Mouse (Mus musculus) cerebellum, postnatal 4 days (tissue): ENCODE results near the gene Ctnnal1.

Source experiments
- DNase-seq, 2 experiments: peaks; one replicate each; pipeline ENCODE4 v3.0.0; 2022; ENCODE audit warnings: low spot score in 2 of 2, mixed read lengths in 1 of 2

Gene Ctnnal1

DNA sequence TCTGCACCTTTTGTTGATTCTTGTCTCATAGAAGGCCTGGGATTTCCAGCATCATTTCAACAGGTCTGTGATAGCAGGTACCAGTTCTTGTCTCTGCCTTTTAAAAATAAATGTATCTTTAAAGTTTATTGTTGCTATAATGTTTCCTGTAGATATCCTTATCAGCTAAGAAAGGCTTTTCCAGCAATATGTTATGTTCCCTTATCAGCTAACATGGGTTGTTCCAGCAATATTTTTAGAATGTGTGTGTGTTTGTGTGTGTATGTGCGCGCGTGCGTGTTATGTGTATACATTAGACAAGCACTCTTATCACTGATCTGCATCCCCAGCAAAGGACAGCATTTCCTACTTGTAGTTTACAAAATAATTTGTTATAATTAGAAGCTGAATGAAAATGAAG lies 3.4 kb downstream of the Ctnnal1 start:
- DNase-seq, result no peak

DNA sequence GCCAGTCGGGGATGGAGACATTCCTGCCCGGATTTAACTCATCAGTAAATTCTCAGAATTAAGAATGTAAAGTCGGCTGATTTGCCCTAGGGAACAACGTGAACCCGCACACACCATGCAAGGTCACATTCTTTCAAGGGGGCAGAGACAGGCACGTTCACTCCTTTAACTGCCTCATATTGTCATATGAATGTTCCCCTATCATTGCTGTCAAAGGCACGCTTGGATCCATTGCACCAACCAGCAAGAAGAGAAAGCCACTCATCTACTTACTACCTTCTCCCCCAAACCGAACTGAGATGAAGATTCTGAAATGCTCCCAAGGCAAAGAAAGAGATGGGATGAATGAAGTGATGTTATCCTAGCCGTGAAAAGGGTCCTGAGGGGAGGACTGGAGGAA lies 6.3 kb downstream of the Ctnnal1 start:
- no peak for DNase-seq

DNA sequence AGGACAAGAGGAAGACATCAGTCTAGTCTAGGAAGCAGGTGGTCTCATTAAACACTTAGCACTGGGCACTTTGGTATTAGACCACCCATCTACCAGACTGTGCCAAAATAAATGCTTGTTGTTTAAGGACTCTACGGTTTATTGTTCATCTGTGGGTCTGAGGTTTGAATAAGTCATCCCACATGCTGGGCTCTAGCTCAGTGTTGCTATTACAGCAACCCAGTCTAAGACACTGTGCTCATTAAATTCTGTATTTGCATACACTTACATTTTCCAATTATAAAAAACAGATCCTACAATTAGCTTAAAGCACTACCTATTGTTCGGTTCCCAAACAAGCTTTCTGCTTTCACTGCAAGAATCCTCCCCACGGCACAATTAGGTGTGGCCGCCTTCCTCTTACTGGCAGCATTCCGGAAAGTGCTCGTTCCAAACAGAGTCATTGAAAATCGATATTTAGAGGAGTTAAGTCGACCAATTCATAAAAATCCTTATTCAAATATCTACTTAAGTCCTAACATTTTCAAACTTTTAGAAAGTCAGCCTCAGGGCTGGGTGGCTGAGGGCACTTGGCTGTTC lies 8.5 kb downstream of the Ctnnal1 start:
- DNase-seq, result no peak

DNA sequence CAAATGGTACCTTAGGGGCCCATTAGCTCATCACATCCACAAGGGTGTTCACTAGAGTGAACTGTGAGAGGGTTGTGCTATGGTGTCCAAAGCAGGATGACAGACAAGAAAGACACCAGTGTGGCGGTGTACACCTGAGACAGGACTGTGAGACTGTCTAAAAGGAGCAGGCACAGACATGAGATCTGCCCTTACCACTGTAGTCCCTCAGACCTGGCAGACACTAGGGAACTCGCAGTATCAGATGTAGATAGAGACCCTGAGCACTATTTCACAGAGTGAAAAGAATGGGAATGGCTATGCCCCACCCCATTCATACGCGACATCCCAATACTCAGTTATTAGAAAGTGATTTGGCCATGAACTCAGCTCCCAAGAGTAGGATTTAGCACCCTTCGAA lies 9.1 kb downstream of the Ctnnal1 start:
- no peak for DNase-seq

DNA sequence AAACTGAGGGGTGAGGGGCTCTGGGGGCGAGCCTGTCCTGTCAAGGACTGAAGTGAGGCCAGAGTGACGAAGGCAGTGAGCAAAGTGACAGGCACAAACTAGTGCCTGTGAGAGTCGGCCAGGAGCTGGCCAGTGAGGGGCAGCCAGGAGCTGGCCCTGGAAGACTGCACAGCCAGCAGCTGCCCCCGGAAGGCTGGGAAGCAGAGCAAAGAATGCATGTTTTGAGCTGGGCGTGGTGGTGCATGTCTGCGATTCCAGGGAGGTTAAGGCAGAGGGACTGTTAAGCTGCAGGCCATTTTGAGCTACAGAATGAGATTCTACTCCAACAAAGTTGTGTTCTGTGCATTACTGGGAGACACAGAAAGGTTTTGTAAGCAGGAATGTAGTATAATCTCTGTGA lies 14.3 kb downstream of the Ctnnal1 start:
- DNase-seq, result no peak

DNA sequence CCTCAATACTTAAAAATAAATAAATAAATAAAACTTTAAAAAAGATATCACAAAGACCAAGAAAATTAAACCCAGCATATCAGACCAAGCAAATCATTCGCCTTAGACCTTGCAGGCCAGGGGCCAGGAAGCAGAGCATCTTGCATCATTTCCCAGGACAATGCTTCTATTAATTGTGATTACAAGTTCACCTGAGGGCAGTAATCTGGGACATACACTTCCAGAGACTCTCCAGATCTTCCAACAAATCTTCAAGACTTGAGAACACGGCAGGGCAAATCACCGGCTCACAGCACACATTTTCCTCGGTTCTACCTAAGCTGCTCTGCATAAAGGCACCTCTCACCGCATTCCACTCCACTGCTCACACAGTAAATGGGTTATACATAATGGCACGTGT lies 16.9 kb downstream of the Ctnnal1 start:
- no peak for DNase-seq

DNA sequence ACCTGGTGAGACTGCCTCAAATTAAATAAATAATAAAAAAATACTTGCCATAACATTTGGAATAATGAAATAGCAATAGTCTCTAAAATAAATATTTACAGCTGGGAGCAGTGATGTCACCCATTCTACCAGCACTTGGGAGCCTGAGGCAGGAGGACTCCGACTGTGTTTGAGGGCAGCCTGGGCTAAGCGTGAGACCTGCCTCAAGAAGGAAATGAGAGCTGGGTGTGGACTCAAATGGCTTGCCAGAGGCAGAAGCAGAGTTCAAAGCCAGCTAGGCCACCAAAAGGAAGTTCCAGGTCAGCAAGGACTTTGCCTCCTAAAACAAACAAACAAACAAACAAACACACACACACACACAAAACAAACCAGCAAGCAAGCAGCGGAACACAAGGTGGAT lies 17.6 kb downstream of the Ctnnal1 start:
- DNase-seq, result no peak

DNA sequence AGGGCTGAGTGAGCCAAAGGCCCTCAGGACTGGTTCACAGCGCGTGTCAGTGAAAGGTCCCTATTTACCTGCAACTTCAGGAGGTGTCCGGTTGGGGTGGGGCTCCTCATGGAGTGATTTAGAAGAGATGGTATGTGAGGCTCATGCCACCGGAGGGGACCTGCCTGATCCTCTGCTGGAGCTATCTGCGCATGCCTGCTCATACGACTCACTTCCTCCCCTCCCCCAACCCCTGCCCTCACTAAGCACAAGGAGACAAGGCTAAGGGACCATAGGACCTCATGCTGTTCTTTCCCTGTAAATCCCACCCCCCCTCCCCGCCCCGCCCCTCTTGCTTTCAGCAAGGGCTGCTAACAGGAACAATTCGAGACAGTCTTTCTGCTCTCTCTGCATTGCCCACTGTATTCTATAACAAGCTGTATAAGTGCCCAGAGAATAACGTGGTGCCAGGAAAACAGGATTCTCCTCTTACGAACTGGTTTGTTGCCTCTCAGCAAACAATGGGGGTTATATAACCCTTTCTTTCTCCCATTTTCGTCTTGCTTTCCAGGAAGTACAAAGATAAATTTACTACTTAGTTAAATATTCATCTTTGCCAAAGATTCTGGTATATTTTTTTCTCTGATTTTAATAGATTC lies 19.0 kb downstream of the Ctnnal1 start:
- no peak for DNase-seq

DNA sequence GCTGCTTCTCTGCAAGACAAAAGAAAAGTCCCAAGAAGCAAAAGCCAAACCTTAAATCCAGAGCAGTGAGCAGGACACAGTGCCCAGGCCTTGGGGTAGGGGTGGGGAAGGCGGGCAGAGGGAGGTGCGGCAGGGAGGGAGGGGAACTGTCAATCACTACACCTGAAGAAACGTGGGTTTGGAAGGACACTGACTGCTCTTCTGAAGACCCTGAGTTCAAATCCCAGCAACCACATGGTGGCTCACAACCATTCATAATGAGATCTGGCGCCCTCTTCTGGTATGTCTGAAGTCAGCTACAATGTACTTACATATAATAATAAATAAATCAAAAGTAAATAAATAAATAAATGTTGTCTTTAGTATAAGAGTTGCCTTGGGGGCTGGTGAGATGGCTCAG lies 20.1 kb downstream of the Ctnnal1 start:
- DNase-seq, result no peak

DNA sequence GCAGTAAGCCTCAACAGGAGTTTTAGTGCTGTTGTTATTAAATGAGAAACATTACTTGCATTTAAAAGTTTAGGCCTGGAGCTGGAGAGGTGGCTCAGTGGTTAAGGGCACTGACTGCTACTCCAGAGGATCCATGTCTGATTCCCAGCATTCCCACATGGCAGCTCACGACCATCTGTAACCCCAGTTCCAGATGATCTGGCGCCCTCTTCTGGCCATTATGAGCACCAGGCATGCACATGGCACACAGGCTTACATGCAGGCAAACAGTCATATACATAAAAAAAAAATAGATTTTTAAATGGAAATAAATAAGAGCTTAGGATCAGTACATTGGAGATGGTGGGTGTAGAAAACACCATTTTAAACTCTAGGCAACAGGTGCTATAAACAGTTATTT lies 21.0 kb downstream of the Ctnnal1 start:
- DNase-seq, result no peak

DNA sequence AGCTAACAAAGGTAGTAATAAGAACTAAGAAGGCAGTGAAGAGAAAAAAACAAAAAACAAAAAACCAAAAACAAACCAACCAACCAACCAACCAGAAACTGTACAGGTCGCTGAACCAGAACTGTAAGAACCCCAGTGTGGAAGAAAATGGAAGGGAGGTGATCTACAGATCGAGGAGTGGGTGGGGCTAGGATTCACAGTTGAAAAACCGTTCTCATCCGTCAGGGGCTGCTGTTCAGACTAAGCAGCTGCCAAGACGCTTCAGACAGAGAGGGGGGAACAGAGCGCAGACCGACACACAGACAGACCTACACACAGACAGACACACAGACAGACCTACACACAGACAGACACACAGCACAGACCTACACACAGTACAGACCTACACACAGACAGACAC lies 22.5 kb downstream of the Ctnnal1 start:
- no peak for DNase-seq

DNA sequence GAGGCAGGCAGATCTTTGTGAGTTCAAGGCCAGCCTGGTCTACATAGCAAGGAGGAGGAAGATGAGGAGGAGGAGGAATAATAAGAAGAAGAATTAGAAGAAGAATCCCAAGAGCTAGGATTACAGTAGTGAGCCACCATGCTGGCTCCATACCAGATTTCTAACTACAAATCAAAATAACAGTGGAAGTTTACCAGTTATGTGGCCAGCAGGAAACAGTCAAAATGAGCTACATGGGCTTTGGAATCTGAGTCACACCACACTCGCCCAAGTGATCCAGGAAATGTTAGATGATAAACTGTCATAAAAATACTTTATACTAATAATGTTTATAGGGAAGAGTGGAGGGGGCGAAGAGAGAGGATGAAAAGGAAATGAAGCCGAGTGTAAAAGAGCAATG lies 24.7 kb downstream of the Ctnnal1 start:
- DNase-seq, result no peak

DNA sequence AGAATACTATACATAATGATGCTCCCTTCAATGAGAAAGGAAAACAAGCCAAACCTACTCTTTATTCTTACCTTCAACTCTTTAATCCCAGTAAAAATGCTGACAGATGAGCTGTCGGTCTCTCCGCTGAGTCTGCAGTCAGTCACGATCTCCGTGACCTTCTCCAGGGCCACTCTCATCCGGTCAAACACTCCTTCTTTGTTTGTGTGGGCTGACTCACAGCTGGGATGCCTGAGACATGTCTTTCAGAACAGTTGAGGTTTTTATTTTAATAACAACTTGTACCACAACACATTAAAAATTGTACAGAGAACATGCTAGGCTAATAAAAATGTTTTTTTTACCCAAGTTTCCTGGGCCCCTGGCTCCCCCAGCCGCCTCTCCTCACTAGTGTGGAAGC lies 27.3 kb downstream of the Ctnnal1 start:
- no peak for DNase-seq

DNA sequence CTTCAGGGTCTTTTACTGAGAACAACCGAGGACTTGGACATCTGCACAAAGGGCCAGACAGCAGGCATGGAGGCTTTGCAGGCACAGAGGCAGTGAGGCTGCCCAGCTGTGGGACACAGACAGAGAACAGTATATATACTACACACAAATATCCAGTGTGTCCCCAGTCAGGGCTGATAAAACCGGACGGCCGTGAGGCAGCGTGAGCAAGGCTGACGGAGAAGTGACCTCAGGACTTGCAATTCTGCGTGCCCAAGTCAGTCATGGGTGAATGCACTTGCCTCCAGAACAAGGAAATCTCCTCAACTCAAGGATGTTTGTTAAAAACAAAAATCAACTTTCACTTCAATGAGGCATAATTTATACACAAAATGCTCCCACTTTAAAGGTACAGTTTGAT lies 33.0 kb downstream of the Ctnnal1 start:
- no peak for DNase-seq

DNA sequence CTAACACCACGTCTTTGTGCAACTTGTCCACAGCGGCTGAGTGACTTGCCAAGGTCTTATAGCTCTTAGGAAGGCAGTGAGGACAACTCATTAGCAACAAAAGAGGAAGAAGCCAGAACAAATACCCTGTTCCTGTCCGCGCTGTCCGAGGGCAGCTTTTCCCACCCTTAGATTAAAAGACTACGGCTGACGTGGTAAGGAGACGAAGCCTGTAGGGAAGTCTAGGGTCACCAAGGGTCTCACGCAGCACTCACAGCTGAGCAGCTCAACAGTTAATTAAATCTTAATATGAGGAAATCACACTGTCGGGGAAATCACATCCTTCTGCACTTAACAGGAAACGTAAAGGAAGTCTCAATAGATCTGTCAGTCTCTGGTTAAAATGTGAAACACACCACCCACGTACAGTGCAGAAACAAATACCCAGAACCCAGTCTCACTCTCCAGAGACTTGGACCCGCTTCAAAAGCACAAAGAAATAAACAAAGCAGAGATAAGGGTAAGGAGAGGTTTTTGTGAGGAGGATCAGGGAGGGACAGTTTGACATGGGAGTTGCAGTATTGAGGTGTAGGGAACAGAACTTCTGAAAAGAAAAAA lies 33.9 kb downstream of the Ctnnal1 start:
- DNase-seq, result no peak

DNA sequence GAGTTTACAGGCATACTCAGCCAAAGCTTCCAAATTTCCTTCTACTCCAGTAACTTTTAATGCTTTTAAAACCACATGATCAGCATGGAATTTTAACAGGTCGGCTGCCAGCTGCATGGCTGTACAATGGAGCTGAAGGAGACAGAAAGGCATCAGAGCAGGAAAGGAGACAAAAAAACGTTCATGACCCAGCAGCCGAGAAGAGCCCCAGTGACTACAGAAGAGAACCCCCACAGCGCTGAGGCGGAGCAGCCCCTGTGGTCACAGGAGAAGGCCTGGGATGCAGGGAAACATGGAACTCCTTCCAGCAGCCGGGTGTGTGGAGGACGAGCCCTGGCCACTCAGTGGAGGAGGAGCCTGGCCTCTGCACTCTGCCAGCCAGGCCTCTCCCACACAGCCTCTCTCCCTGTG lies 35.5 kb downstream of the Ctnnal1 start:
- DNase-seq, result no peak

DNA sequence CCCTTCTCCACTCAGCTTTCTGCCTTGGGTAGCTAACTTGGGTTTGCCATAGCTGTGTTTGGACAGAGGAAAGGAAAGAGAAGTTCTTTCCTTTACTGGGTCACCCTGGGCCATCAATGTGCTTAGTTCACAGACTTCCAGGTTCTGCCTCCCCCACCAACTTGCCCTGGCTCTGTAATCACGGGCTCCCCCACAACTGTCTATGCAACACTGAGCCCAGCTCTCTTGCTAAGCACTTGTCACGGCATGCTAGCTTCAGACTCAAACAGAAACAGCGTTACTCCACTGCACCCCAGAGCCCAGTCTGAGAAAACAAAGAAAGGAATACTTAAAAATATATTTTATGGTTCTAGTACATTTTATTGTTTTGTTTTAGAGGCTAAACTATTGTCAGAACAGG lies 36.1 kb downstream of the Ctnnal1 start:
- no peak for DNase-seq

DNA sequence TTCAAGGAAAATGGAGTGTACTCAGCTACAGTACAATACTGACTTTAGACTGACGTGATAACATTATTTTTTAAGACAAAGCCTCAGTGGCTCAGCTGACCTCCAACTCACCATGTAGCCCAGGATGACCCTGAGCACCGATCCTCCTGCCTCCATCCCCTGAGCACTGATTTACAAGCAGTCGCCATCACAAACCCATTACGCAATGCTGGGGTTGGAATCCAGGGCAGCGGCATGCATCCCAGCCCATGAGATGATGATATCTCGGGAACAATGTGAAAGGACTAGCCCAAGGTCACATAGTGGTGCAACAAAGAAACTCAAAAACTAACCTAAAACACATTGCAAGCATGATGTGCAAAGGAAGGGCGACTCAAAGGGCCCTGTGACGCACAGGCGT lies 40.8 kb downstream of the Ctnnal1 start:
- no peak for DNase-seq

DNA sequence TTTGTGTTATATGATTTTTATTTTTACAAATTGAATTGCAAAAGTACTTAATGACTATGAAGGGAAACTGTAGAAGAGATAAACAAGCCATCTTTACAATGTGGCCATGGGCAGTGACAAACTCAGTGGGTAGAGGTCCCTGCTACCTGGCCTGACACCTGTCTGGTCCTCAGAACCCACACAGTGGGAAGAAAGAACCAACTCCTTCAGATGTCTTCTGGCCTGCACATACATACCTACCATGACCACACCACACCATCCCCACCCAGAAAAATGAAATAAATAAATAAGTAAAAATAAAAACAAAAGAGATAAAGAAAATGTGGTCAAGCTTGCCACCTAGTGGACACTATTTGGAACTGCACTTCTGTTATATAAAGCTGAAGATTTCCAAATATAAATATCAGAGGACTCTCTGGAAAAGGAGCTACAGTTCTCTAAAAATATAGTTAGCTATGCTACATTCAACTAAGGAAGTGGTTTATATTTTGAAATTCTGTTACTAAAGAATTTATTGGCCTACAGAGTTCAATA lies 44.9 kb downstream of the Ctnnal1 start:
- DNase-seq, result no peak

DNA sequence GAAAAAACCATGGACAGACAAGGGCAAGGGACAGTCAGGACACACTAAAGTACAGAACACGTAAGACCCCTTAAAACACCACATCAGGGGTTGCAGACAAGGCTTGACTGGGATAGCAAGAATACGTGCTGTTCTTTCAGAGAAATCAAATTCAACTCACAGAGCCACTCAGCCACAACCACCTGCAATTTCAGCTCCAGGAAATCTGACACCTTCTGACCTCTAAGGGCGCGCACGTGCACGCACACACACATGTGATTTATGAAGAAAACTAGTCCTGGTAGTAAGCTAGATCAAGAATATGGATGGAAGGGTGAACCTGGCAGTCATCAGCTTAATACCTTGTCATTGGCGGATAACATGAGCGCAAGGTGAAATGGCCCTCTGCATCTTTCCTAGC lies 49.9 kb downstream of the Ctnnal1 start:
- no peak for DNase-seq

DNA sequence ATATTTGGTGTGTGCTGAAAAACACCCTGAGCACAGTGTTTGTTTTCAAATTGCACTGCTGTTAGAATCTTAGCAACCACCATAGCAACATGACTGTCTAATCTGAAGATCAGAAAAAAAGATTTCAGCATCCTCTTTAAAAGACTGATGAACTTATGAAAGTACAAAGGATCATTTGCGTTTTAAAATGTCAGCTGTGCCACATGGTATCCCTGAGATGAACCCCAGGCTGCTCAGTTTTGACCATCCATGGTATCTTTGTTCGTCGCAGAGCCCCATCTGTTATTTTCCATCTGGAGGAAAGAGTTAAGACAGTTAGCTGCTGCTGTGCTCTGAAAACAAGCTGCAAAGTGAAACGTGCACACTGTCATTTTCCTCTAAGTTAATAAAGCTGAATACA lies 52.9 kb downstream of the Ctnnal1 start:
- no peak for DNase-seq

DNA sequence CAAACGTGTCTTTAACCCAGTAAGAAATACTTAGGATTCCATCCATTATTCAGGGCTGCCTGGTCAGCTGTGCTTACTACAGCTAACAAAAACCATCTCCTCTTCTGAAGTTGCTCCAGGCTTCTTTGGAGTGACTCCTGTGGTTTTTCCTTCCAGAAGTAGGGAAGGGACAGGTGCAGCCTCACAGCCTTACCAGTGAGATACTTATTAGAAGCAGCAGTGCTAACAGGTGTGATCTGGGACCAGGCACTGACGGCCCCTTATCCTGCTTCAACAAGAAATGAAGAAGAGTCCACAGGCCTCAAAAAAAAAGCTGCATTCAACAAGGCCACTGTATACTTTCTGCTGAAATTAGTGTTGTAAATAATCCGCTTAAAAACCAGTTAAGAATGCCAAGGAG lies 53.3 kb downstream of the Ctnnal1 start:
- no peak for DNase-seq

DNA sequence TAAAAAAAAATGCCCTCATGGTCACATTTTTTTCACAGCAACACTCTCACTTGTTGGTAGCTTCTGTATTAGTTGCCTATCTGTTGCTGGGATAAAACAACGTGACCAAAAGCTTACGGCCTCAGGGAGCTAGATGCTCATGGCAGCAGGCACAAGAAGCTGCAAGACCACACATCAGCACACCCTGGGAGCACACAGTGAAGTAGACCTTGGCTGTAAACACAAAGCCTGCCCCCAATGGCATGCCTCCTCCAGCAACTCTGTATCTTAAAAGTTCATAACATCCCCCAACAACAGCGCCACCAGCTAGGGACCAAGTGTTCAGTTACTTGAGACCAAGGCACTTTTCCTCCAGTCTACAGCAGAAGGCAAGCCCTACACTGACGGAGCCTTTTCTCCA lies 55.9 kb downstream of the Ctnnal1 start:
- no peak for DNase-seq
